Mouse (Mus musculus) heart, embryonic 11.5 days (tissue): ENCODE results near the gene Dse. TPM values are rescaled to one million over a fixed set of nuclear protein-coding genes. Genes with fewer than 3 reads are reported as not detected.

ENCODE experiments used
- ATAC-seq: fragments of 200-750 bp; cut with Nextera tagmentation; replicated peaks from 2 replicates; pipeline ENCODE4 v1.8.0; 2017; ENCODE audit warnings: moderate library complexity; ENCODE audit not compliant: insufficient number of reproducible peaks, low FRiP score, low TSS enrichment
- H3K27ac ChIP-seq: fragments of 300-500 bp; sonication (generic); 2 replicates; pipeline ENCODE4 v1.5.1; 2014; ENCODE audit warnings: mild to moderate bottlenecking, low read depth, low read length
- H3K27me3 ChIP-seq: fragments of 300-500 bp; sonication (generic); 2 replicates; pipeline ENCODE4 v1.6.1; 2014; ENCODE audit warnings: mild to moderate bottlenecking, low read length, mixed read lengths; ENCODE audit not compliant: control insufficient read depth, insufficient read depth
- H3K36me3 ChIP-seq: fragments of 300-500 bp; sonication (generic); 2 replicates; pipeline ENCODE4 v1.6.1; 2014; ENCODE audit warnings: mild to moderate bottlenecking, low read length, moderate library complexity, mixed read lengths; ENCODE audit not compliant: control insufficient read depth, insufficient read depth
- H3K4me1 ChIP-seq: fragments of 300-500 bp; sonication (generic); 2 replicates; pipeline ENCODE4 v1.6.1; 2014; ENCODE audit warnings: low read length; ENCODE audit not compliant: control insufficient read depth, insufficient read depth
- H3K4me2 ChIP-seq: fragments of 300-500 bp; sonication (generic); 2 replicates; pipeline ENCODE4 v1.6.1; 2014; ENCODE audit warnings: mild to moderate bottlenecking, moderate library complexity
- H3K4me3 ChIP-seq: fragments of 300-500 bp; sonication (generic); 2 replicates; pipeline ENCODE4 v1.5.1; 2014; ENCODE audit warnings: low read depth, low read length
- H3K9ac ChIP-seq: fragments of 300-500 bp; sonication (generic); 2 replicates; pipeline ENCODE4 v1.6.1; 2014; ENCODE audit warnings: mild to moderate bottlenecking, low read depth, low read length, moderate library complexity
- H3K9me3 ChIP-seq: fragments of 300-500 bp; sonication (generic); replicated peaks from 2 replicates; pipeline ENCODE4 v1.6.1; 2016; ENCODE audit warnings: low read length; ENCODE audit not compliant: control insufficient read depth
- WGBS: fragments of 180-500 bp; shearing (Covaris S2); extraction: QIAGEN DNeasy Blood & Tissue Kit; methylation state at CpG from one replicate; pipeline ENCODE4 v1.1.7; 2014; ENCODE audit not compliant: insufficient replicate concordance; 5-methylcytosine and 5-hydroxymethylcytosine counted together
- polyA plus RNA-seq: library from polyadenylated mRNA; unstranded; fragments of >200 nt; fragmentation: Nextera tagmentation; extraction: Ambion mirVana; gene quantifications from 2 replicates; pipeline ENCODE4 v1.2.1, GENCODE M21; 2014

The Dse gene
- polyA plus RNA-seq, 1 experiment from 2014 or later = 21.3 TPM

- no peaks in the 10 kb centered on the region for H3K9me3 ChIP-seq
- no peak overlapping the region for H3K9ac ChIP-seq
- no peak overlapping the region for H3K4me2 ChIP-seq
- H3K36me3 ChIP-seq = no peaks in the 10 kb centered on the region
- no peak overlapping the region for H3K4me3 ChIP-seq
- 0 out of 2 replicates have a peak, but pooled peaks cover 2% of the 10 kb centered on the region for H3K4me1 ChIP-seq
- no peak overlapping the region for H3K27ac ChIP-seq
- no peaks in the 10 kb centered on the region for H3K27me3 ChIP-seq
- no peak for ATAC-seq
These were observed 2.4 kb upstream of the Dse start for GRCm38 (mm10) chr10:34209951-34210350.

GRCm38 (mm10) chr10:34208031-34208430, 516 bp upstream of the Dse start:
- Histone ChIP-seq H3K27ac (peak overlapping the region; percentile 94; the same call in 1 of the 2 replicates), H3K4me1 (0 out of 2 replicates have a peak, but pooled peaks cover 2% of the 10 kb centered on the region), H3K4me3 (peak overlapping the region; percentile 82), H3K9me3 (no peaks in the 10 kb centered on the region), H3K27me3 (no peaks in the 10 kb centered on the region), H3K4me2 (peak overlapping the region; percentile 78), H3K9ac (peak overlapping the region; percentile 86), H3K36me3 (no peaks in the 10 kb centered on the region)
- no peak for ATAC-seq
- WGBS = 5% methylated on average over 13 of the region's 13 CpGs

- Histone ChIP-seq H3K36me3 (no peaks in the 10 kb centered on the region), H3K27me3 (no peaks in the 10 kb centered on the region), H3K4me3 (peak overlapping the region; percentile 82), H3K9me3 (no peaks in the 10 kb centered on the region), H3K4me2 (peak overlapping the region; percentile 78), H3K27ac (peak overlapping the region; percentile 94), H3K9ac (peak overlapping the region; percentile 86), H3K4me1 (0 out of 2 replicates have a peak, but pooled peaks cover 2% of the 10 kb centered on the region)
- 0% methylated on average over 55 of the region's 65 CpGs for WGBS
- peak; percentile 89 for ATAC-seq
These were observed 572 bp downstream of the Dse start for GRCm38 (mm10) chr10:34206783-34207502.

DNA sequence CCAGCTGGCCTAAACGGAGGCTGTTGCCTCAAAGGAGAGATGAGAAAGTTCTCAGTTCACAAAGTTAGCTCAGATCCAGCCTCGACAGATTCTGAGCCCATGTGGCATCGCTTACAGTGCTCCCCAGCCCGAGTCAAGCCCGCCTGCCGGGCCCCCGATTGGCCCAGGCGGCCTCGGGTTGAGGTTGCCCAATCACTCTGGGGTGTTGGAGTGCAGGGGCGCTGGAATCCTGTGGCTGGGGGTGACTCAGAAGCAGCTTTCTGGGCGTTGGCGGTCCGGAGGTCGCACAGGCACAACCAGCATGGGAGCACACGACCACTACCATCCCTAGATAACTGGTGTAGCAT, 1.1 kb downstream of the Dse start:
- WGBS = under 1% methylated on average over 15 of the region's 15 CpGs
- Histone ChIP-seq H3K27me3 (no peaks in the 10 kb centered on the region), H3K4me3 (peak overlapping the region; percentile 82), H3K36me3 (no peaks in the 10 kb centered on the region), H3K4me1 (0 out of 2 replicates have a peak, but pooled peaks cover 2% of the 10 kb centered on the region), H3K27ac (peak overlapping the region; percentile 94), H3K9me3 (no peaks in the 10 kb centered on the region), H3K9ac (peak overlapping the region; percentile 86), H3K4me2 (peak overlapping the region; percentile 78)
- peak; percentile 50; the same call in 1 of the 2 replicates for ATAC-seq

- H3K9ac ChIP-seq = no peak overlapping the region
- 0 out of 2 replicates have a peak, but pooled peaks cover 2% of the 10 kb centered on the region for H3K4me1 ChIP-seq
- H3K27me3 ChIP-seq = no peaks in the 10 kb centered on the region
- no peaks in the 10 kb centered on the region for H3K36me3 ChIP-seq
- peak overlapping the region; percentile 42 for H3K4me2 ChIP-seq
- H3K27ac ChIP-seq = no peak overlapping the region
- peak overlapping the region; percentile 82; the same call in 1 of the 2 replicates for H3K4me3 ChIP-seq
- no peaks in the 10 kb centered on the region for H3K9me3 ChIP-seq
- WGBS = 88% methylated on average over 1 of the region's 1 CpGs
- no peak for ATAC-seq
These were observed 1.7 kb downstream of the Dse start for GRCm38 (mm10) chr10:34205825-34206224.

DNA sequence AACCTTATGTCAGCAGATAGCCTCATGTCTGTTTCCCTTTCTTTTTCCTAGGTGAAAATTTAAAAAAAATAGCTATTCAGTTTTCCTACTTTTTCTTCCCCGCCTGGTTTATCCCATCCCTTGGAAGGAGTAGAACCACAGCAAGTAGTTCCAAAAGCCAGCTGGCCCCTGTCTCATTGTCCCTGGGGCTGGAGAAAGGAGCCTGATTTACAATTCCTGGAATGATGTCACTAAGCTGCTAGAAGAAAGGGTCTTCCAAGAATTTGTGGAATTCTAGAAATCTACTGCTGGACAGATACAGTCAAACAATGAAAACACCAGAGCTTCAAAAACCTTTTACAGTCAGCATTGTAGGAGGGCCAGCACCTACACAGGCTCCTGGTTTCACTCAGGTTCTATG, 6.8 kb downstream of the Dse start:
- ATAC-seq = no peak
- Histone ChIP-seq H3K9ac (no peak overlapping the region), H3K4me2 (no peak overlapping the region), H3K36me3 (no peaks in the 10 kb centered on the region), H3K27me3 (no peaks in the 10 kb centered on the region), H3K9me3 (no peaks in the 10 kb centered on the region; the same call in 1 of the 2 replicates), H3K27ac (no peak overlapping the region), H3K4me3 (no peak overlapping the region), H3K4me1 (peaks cover 18% of the 10 kb centered on the region)
- 72% methylated on average over 1 of the region's 1 CpGs for WGBS

- Histone ChIP-seq H3K9me3 (no peaks in the 10 kb centered on the region; the same call in 1 of the 2 replicates), H3K4me3 (no peak overlapping the region), H3K4me2 (no peak overlapping the region), H3K36me3 (no peaks in the 10 kb centered on the region), H3K27ac (peak overlapping the region; percentile 7; the same call in 1 of the 2 replicates), H3K4me1 (peaks cover 18% of the 10 kb centered on the region), H3K9ac (no peak overlapping the region), H3K27me3 (no peaks in the 10 kb centered on the region)
- 51% methylated on average over 3 of the region's 3 CpGs for WGBS
- ATAC-seq = no peak
These were observed 8.9 kb downstream of the Dse start for GRCm38 (mm10) chr10:34198574-34198973.

DNA sequence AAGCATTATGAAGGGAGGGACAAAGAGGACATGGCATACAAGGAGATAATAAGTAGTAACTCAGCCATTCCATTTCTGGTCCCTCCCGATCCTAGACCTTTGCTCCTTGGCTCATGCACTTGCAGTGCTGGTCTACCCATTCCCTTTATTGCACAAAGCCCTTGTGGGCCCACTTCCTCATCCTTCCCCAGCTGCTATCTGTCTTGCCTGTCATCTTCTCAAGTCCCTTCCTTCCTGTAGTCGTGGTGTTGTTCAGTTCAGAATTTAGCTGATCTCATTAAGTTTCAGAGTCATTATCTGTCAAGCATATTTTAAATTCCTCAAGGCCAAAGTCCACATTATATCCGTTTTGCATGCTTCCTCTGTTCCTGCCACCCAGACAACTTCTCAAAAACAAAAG, 9.5 kb downstream of the Dse start:
- Histone ChIP-seq H3K4me1 (peaks cover 18% of the 10 kb centered on the region), H3K4me2 (peak overlapping the region; percentile 14; the same call in 1 of the 2 replicates), H3K27ac (peak overlapping the region; percentile 7; the same call in 1 of the 2 replicates)

More for the DNA sequence above, 9.5 kb downstream of the Dse start:
- 27% methylated on average over 3 of the region's 3 CpGs for WGBS
- H3K27me3 ChIP-seq = no peaks in the 10 kb centered on the region
- ATAC-seq = 0 out of 2 replicates have a peak, but pooled peaks have one; percentile 26
- H3K9me3 ChIP-seq = no peaks in the 10 kb centered on the region; the same call in 1 of the 2 replicates
- no peak overlapping the region for H3K9ac ChIP-seq
- H3K4me3 ChIP-seq = no peak overlapping the region
- H3K36me3 ChIP-seq = no peaks in the 10 kb centered on the region
